Mouse (Mus musculus) left cerebral cortex, postnatal 14 days (tissue): ENCODE measurements at regions not wholly inside any gene's neighbourhood (a gene's known extent, or its start where the extent isn't known, plus 50 kb on each side); places are given as distances from the start of the nearest gene placed in this dataset.
"Not testable (repeated sequence)": the region's sequence is repeated elsewhere in the genome, so short reads cannot be mapped to it uniquely, and the experiment has no call there.

Experiments
- DNase-seq, 2 experiments: peaks; one replicate each; pipeline ENCODE4 v3.0.0; 2021 to 2022; ENCODE audit warnings: low spot score in 2 of 2, mixed read lengths in 1 of 2
- intact Hi-C: fragments of 180-260 bp; cut with DNase I; formaldehyde crosslinking; loops from one replicate; pipeline ENCODE4 v1.15.1; 2025

DNA sequence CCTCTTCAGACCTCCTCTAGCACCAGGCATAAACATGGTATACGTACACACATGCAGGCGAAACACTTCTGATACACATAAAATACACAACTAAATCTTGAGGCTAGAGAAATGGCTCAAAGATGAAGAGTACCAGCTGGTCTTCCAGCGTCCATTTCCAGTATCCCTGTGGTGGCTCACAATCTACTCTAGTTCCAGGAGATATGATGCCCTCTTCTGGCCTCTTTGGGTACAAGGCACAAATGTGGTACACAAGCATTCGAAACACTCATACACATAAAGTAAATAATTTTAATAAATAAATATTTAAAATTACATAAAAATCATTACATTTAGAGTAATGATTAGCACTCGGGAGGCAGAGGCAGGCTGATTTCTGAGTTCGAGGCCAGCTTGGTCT is 50.7 kb upstream of the Rabgap1l start:
- no peak for DNase-seq
- intact Hi-C loops: no loop called here

- intact Hi-C loops: not testable (repeated sequence)
Measured at GRCm38 (mm10) chr1:160844709-160845108, 51.7 kb upstream of the Rabgap1l start.

GRCm38 (mm10) chr1:160850674-160851073 is 55.5 kb upstream of the Rc3h1 start:
- DNase-seq: no peak
- intact Hi-C loops: no loop called here

More at GRCm38 (mm10) chr1:160844709-160845108, 51.7 kb upstream of the Rabgap1l start:
- not testable (repeated sequence) for DNase-seq

DNA sequence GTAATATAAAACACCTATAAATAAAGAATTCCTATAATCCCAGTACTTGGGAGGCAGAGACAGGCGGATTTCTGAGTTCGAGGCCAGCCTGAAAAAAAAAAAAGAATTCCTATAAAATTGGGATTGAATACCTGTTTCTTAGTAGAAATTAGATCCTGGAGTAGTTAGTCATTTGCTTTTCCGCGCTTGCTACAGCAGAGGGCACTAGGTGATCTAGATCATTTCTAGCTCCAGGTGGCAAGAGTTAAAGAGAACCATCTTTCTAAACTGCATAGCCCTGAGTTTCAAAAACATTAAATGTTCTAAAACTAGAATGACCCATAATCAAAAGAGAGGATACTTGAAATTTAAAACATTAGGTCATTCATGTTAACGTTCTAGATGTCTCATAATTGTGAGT is 51.8 kb upstream of the Rc3h1 start:
- intact Hi-C loops: no loop called here
- no peak for DNase-seq

GRCm38 (mm10) chr1:160855411-160855810 is 50.8 kb upstream of the Rc3h1 start:
- intact Hi-C loops: no loop called here
- no peak for DNase-seq

DNA sequence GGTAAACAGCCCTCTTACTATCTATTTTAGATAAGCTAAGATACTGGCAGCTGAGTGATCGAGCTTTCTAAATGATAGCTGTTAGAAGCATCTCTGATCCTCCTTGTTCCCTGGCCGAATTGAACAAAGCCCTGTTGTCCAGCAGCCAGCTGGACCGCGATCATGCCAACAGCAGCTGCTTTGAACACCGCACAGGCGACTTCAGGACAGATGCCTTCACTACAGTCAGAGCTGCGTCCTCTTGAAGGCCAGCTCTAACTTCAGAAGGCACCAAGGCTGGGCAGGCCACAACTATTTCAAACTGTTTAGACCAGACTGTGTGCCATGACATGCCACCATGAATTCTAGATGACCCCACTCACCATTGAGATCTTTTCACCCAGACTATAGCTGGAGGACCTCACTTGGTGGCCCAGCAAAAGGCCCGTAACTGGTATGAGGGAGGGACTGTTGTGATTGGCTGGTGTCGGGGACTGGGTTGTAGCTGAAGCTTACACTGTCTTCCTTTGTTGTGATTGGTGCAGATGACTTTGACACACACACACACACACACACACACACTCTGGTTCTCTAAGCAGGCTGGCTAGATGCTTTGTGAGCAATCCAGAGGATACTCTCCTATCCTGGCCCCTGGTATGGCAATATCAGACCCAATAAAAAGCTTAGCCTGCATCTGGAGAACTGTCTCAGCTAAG is 50.1 kb upstream of the Rc3h1 start:
- peak; percentile 18 to 23 for DNase-seq
- intact Hi-C loops: no loop called here
